Mouse (Mus musculus) liver, adult 2 months (tissue): ENCODE data around the gene Ampd1. TPM values are rescaled to one million over a fixed set of nuclear protein-coding genes. Genes with fewer than 3 reads are reported as not detected.

Source experiments
- DNase-seq: peaks from one replicate; pipeline ENCODE4 v3.0.0-alpha.2; 2011; ENCODE audit warnings: low read depth, low spot score; ENCODE audit errors: extremely low read depth
- H3K27ac ChIP-seq: fragments of 200-500 bp; replicated peaks from 2 replicates; pipeline ENCODE4 v1.5.1; 2012; ENCODE audit warnings: low read depth, mild to moderate bottlenecking, control low read depth, inconsistent platforms, low read length; ENCODE audit not compliant: insufficient read depth
- H3K27me3 ChIP-seq: fragments of 200-500 bp; 2 replicates; pipeline ENCODE4 v1.6.1; 2012; ENCODE audit warnings: mild to moderate bottlenecking, moderate library complexity, low read length, inconsistent platforms; ENCODE audit not compliant: control insufficient read depth, insufficient read depth
- H3K36me3 ChIP-seq: fragments of 200-500 bp; 2 replicates; pipeline ENCODE4 v1.6.1; 2012; ENCODE audit warnings: low read length, inconsistent platforms; ENCODE audit not compliant: control insufficient read depth, insufficient read depth
- H3K4me1 ChIP-seq: fragments of 200-500 bp; 2 replicates; pipeline ENCODE4 v1.6.1; 2011; ENCODE audit warnings: low read length; ENCODE audit not compliant: control insufficient read depth, insufficient read depth
- H3K4me3 ChIP-seq: fragments of 200-500 bp; 2 replicates; pipeline ENCODE4 v1.5.1; 2011; ENCODE audit warnings: low read depth, mild to moderate bottlenecking, control low read depth, low read length, moderate library complexity; ENCODE audit not compliant: insufficient read depth
- H3K79me2 ChIP-seq: fragments of 200-500 bp; 2 replicates; pipeline ENCODE4 v1.6.1; 2012; ENCODE audit warnings: inconsistent platforms, mild to moderate bottlenecking, low read length, moderate library complexity; ENCODE audit not compliant: control insufficient read depth, insufficient read depth
- H3K9ac ChIP-seq: fragments of 200-500 bp; 2 replicates; pipeline ENCODE4 v1.6.1; 2012; ENCODE audit warnings: low read depth, mild to moderate bottlenecking, control low read depth, inconsistent platforms, low read length
- CTCF ChIP-seq: fragments of 200-500 bp; IDR thresholded peaks from 2 replicates; pipeline ENCODE4 v1.5.1; 2011; ENCODE audit warnings: low read depth, low read length, control low read depth
- POLR2A ChIP-seq: fragments of 200-500 bp; IDR thresholded peaks from 2 replicates; pipeline ENCODE4 v1.6.1; 2011; ENCODE audit warnings: low read length, control low read depth; ENCODE audit not compliant: insufficient read depth; ENCODE audit errors: extremely low read depth
- WGBS: fragments of 180-500 bp; shearing (Covaris S2); methylation state at CpG from one replicate; pipeline ENCODE4 v1.1.7; 2018; 5-methylcytosine and 5-hydroxymethylcytosine counted together
- polyA plus RNA-seq: library from polyadenylated mRNA; depleted of rRNA; stranded (reverse); fragments of >200 nt; gene quantifications from 2 replicates; pipeline ENCODE4 v1.2.3, GENCODE M21; 2012
- total RNA-seq: library from RNA; depleted of rRNA; stranded (reverse); fragments of >200 nt; gene quantifications from 2 replicates; pipeline ENCODE4 v1.2.3, GENCODE M21; 2014

The Ampd1 gene
- total and polyA plus RNA-seq, 2 experiments = 0.46 TPM; not detected in 1

DNA sequence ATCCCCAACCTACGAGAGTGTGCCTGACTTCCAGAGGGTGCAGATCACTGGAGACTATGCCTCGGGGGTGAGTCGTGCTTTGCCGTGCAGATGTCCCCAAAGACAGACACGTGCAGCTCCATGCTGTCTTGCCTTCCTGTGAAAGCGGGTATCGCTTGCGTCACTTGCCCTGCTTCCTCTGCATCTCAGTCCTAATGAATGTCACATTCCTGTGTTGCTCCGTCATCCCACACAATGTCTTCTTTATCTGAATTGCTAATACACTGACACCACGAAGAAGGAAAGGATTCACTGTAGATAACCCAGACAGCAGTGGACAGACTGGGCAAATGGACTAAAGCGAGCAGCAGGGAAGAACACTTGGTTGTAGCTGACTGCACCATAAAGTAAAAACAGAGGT is 7.2 kb downstream of the Ampd1 start:
- 68% methylated on average over 11 of the region's 11 CpGs for WGBS
- no peak overlapping the region for H3K4me3 ChIP-seq
- no peaks in the 10 kb centered on the region for H3K36me3 ChIP-seq

DNA sequence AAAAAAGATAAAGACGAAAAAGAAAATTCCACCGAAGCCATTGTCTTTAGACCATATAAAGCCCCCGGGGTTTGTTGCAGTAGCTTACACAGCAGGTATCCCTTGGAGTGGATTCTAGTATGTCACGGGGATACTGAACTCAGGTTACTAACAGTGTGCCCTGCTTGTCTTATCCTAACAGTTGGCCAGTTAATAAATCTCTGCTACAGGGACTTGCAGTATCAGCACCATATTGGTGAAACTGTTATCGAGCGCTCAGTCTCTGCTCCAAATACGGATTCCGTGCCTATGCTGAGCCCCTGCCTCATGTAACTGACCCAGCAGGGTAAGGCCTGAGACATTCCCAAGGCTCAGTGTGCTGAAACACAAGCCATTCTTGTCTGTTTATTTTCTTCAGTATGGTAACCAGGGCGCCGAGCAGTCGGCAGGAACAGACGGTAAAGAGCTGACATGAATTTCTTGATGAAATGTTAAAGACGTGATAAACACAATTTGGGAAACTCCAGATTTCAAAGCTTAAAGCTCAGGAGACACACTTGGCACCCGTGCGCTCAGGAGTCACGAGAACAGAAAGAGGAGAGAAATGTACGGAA is 8.1 kb downstream of the Ampd1 start:
- WGBS = 96% methylated on average over 17 of the region's 17 CpGs
- DNase-seq = no peak

More for the DNA sequence above, 7.2 kb downstream of the Ampd1 start:
- H3K27ac ChIP-seq = no peak overlapping the region
- no peaks in the 10 kb centered on the region for H3K27me3 ChIP-seq
- no peaks in the 10 kb centered on the region for H3K79me2 ChIP-seq
- H3K9ac ChIP-seq = no peak overlapping the region
- TF ChIP-seq CTCF (no peak), POLR2A (no peak)
- DNase-seq = no peak
- H3K4me1 ChIP-seq = no peaks in the 10 kb centered on the region

DNA sequence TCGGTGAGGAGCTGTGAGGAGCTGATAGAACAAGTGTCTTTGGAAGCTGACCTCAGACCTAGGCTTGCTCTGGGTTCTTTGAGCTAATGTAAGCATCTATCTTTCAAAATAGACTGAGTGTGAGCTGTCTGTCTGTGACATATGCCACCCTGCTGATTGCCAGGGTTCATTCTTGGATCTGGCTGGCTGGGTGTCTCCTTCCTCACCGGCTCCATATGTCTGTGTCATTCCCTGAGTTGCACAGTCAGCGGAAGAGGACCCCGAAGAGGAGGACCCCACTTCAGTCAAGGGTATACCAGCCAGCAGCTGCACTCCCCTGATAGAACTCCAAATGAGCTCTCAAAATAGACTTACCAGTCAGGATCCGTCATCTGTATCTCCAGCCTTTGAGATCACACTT is 8.9 kb downstream of the Ampd1 start:
- 83% methylated on average over 5 of the region's 5 CpGs for WGBS
- Histone ChIP-seq H3K36me3 (no peaks in the 10 kb centered on the region), H3K27me3 (no peaks in the 10 kb centered on the region), H3K9ac (no peak overlapping the region), H3K27ac (no peak overlapping the region), H3K79me2 (no peaks in the 10 kb centered on the region), H3K4me3 (no peak overlapping the region), H3K4me1 (no peaks in the 10 kb centered on the region)
- DNase-seq = no peak
- TF ChIP-seq POLR2A (no peak), CTCF (no peak)

More for the DNA sequence above, 8.1 kb downstream of the Ampd1 start:
- Histone ChIP-seq H3K27me3 (no peaks in the 10 kb centered on the region), H3K4me1 (no peaks in the 10 kb centered on the region), H3K79me2 (no peaks in the 10 kb centered on the region), H3K9ac (no peak overlapping the region), H3K27ac (no peak overlapping the region), H3K4me3 (no peak overlapping the region), H3K36me3 (no peaks in the 10 kb centered on the region)
- TF ChIP-seq POLR2A = no peak
- TF ChIP-seq CTCF = no peak

DNA sequence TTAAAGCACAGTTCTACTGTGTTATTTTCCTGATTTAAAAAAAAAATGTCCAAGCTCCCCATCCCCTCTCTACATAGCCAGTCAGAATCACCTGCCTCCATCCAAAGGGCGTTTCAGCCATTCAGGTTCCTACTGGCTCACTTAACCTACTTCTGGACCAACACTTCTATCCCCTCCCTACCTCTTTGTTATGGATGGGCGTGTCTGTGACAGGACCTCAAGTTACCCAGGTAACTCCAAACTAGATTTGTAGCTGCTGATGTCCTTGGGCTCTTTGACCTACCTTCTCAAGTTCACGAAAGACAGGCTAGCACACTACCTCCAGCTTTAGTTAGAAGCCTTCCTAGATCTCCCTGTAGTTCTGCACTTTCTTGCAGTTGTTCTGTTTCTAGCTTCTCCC is 12.2 kb downstream of the Ampd1 start:
- no peaks in the 10 kb centered on the region for H3K79me2 ChIP-seq
- H3K4me1 ChIP-seq = no peaks in the 10 kb centered on the region
- DNase-seq = no peak
- no peak for TF ChIP-seq POLR2A
- no peak for TF ChIP-seq CTCF
- no peak overlapping the region for H3K27ac ChIP-seq
- H3K9ac ChIP-seq = no peak overlapping the region
- 80% methylated on average over 3 of the region's 3 CpGs for WGBS
- H3K4me3 ChIP-seq = no peak overlapping the region
- no peaks in the 10 kb centered on the region for H3K27me3 ChIP-seq
- H3K36me3 ChIP-seq = no peaks in the 10 kb centered on the region

DNA sequence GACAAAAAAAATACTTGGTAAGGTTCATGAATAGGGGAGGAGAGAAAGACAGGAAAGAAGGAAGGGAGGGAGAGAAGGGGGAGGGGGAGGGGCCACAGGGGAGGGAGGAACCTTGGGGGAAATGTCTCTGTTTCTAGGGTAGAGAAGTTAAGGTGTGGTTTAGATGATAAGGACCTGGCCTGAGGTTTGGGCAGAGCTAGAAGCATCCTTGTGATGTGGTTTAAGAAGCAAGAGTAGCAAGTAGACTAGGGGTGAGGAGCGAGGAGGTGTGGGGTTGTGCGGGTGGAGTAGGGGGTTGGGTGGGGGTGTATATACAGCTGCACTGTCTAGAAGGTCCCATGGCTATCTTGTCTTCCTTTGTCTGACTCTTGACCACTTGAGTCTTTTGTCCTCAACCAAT is 17.9 kb downstream of the Ampd1 start:
- WGBS = 94% methylated on average over 2 of the region's 2 CpGs
- Histone ChIP-seq H3K9ac (no peak overlapping the region), H3K36me3 (no peaks in the 10 kb centered on the region), H3K4me1 (no peaks in the 10 kb centered on the region), H3K79me2 (no peaks in the 10 kb centered on the region), H3K27me3 (no peaks in the 10 kb centered on the region), H3K27ac (no peak overlapping the region), H3K4me3 (no peak overlapping the region)
- no peak for DNase-seq
- TF ChIP-seq POLR2A = no peak
- no peak for TF ChIP-seq CTCF

DNA sequence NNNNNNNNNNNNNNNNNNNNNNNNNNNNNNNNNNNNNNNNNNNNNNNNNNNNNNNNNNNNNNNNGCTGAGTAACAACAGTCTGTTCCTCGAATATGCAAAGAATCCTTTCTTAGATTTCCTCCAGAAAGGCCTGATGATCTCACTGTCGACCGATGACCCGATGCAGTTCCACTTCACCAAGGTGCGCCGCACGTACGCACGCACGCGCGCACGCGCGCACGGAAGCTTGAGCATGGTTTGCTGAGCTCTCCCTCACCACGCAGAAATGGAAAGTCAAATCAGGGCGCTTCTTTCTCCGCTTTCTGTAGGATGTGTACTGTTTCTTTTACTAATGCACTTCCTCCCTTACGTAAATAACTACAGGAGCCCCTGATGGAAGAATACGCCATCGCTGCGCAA is 24.8 kb downstream of the Ampd1 start:
- Histone ChIP-seq H3K36me3 (no peaks in the 10 kb centered on the region), H3K27me3 (no peaks in the 10 kb centered on the region), H3K27ac (no peak overlapping the region), H3K79me2 (no peaks in the 10 kb centered on the region), H3K9ac (no peak overlapping the region), H3K4me1 (no peaks in the 10 kb centered on the region), H3K4me3 (no peak overlapping the region)
- TF ChIP-seq CTCF (no peak), POLR2A (no peak)
- WGBS = 79% methylated on average over 23 of the region's 23 CpGs
- DNase-seq = no peak
